Mouse (Mus musculus) neural tube, embryonic 13.5 days (tissue): Measurements from ENCODE around the gene Trex1. TPM values are rescaled to one million over a fixed set of nuclear protein-coding genes. Genes with fewer than 3 reads are reported as not detected.

Source experiments
- ATAC-seq: fragments of 200-750 bp; cut with Nextera tagmentation; 2 replicates; pipeline ENCODE4 v1.8.0; 2017; ENCODE audit warnings: low read depth, mild to moderate bottlenecking, moderate TSS enrichment, moderate library complexity
- H3K27ac ChIP-seq: fragments of 300-500 bp; sonication (generic); replicated peaks from 2 replicates; pipeline ENCODE4 v1.5.1; 2015; ENCODE audit warnings: moderate library complexity, mild to moderate bottlenecking, inconsistent platforms
- H3K27me3 ChIP-seq: fragments of 300-500 bp; sonication (generic); 2 replicates; pipeline ENCODE4 v1.6.1; 2015; ENCODE audit warnings: mild to moderate bottlenecking, inconsistent platforms
- H3K36me3 ChIP-seq: fragments of 300-500 bp; sonication (generic); 2 replicates; pipeline ENCODE4 v1.6.1; 2015; ENCODE audit warnings: mild to moderate bottlenecking, inconsistent platforms
- H3K4me1 ChIP-seq: fragments of 300-500 bp; sonication (generic); replicated peaks from 2 replicates; pipeline ENCODE4 v1.6.1; 2015; ENCODE audit warnings: inconsistent platforms
- H3K4me2 ChIP-seq: fragments of 300-500 bp; sonication (generic); 2 replicates; pipeline ENCODE4 v1.6.1; 2015; ENCODE audit warnings: inconsistent platforms, mild to moderate bottlenecking, moderate library complexity
- H3K4me3 ChIP-seq: fragments of 300-500 bp; sonication (generic); 2 replicates; pipeline ENCODE4 v1.5.1; 2015; ENCODE audit warnings: mild to moderate bottlenecking, inconsistent platforms
- H3K9ac ChIP-seq: fragments of 300-500 bp; sonication (generic); 2 replicates; pipeline ENCODE4 v1.6.1; 2015; ENCODE audit warnings: moderate library complexity, mild to moderate bottlenecking, inconsistent platforms
- H3K9me3 ChIP-seq: fragments of 300-500 bp; sonication (generic); 2 replicates; pipeline ENCODE4 v1.6.1; 2016; ENCODE audit warnings: inconsistent platforms
- WGBS: fragments of 180-500 bp; shearing (Covaris S2); methylation state at CpG from one replicate; pipeline ENCODE4 v1.1.7; 2015; 5-methylcytosine and 5-hydroxymethylcytosine counted together
- polyA plus RNA-seq: library from polyadenylated mRNA; unstranded; fragments of >200 nt; fragmentation: Nextera tagmentation; extraction: Ambion mirVana; gene quantifications from 2 replicates; pipeline ENCODE4 v1.2.1, GENCODE M21; 2015

The Trex1 gene
- polyA plus RNA-seq, 1 experiment from 2014 or later: 12.4 TPM

DNA sequence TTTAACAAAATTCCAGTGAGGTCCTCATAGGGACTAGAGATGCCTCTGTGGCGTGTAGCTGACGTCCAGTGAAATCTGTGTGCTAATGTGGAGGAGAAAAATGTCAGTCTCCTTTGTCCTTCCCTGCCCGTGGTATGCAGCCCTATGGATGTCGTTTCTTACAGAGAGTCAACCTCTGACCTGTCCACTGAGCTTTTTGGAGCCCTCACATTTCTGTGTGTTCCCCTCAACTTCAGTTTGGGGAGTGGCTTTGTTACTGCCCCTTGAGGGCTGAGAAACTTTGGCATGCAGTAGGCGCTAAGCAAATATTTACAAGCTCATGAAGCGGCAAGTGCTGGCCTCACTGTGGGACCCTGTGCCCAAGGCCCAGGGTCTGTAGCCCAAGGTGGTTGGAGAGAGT lies 37.8 kb upstream of the Trex1 start:
- Histone ChIP-seq H3K36me3 (peaks cover 32% of the 10 kb centered on the region), H3K4me2 (peak overlapping the region; percentile 97), H3K9ac (peak overlapping the region; percentile 95), H3K9me3 (no peaks in the 10 kb centered on the region), H3K4me1 (peaks cover 70% of the 10 kb centered on the region), H3K27me3 (no peaks in the 10 kb centered on the region), H3K4me3 (peak overlapping the region; percentile 63), H3K27ac (peak overlapping the region; percentile 100)
- WGBS: 16% methylated on average over 6 of the region's 6 CpGs
- ATAC-seq: no peak

DNA sequence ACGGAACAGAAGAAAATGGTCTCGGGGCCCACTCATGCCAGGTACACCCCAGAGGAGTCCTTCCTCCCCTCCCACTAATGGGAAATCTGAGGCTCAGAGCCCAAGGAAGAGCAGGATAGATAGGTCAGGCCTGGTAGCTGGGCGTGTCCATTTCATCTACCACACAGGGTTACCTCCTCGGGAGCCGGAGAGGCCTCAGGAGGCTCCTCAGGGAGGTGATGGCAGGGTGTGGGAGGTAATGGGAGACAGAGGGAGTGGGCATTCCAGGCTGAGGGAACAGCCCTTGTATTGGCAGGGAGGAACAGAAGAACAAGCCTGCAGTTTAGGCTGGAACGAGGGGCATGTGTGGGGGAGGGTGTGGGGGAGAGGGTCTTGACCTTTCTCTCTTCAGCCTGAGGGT lies 37.3 kb upstream of the Trex1 start:
- H3K9ac ChIP-seq: peak overlapping the region; percentile 95
- no peak for ATAC-seq

GRCm38 (mm10) chr9:109096251-109096661 lies 36.7 kb upstream of the Trex1 start:
- Histone ChIP-seq H3K4me2 (peak overlapping the region; percentile 97), H3K4me3 (peak overlapping the region; percentile 63), H3K27ac (peak overlapping the region; percentile 100), H3K9me3 (no peaks in the 10 kb centered on the region), H3K4me1 (peaks cover 62% of the 10 kb centered on the region), H3K36me3 (peaks cover 33% of the 10 kb centered on the region), H3K27me3 (no peaks in the 10 kb centered on the region), H3K9ac (peak overlapping the region; percentile 95)
- WGBS: 5% methylated on average over 9 of the region's 9 CpGs
- ATAC-seq: no peak

More for the DNA sequence above, 37.3 kb upstream of the Trex1 start:
- Histone ChIP-seq H3K27me3 (no peaks in the 10 kb centered on the region), H3K36me3 (peaks cover 31% of the 10 kb centered on the region), H3K27ac (peak overlapping the region; percentile 100), H3K4me1 (peaks cover 66% of the 10 kb centered on the region), H3K4me3 (peak overlapping the region; percentile 63), H3K4me2 (peak overlapping the region; percentile 97), H3K9me3 (no peaks in the 10 kb centered on the region)
- WGBS: 12% methylated on average over 6 of the region's 6 CpGs

DNA sequence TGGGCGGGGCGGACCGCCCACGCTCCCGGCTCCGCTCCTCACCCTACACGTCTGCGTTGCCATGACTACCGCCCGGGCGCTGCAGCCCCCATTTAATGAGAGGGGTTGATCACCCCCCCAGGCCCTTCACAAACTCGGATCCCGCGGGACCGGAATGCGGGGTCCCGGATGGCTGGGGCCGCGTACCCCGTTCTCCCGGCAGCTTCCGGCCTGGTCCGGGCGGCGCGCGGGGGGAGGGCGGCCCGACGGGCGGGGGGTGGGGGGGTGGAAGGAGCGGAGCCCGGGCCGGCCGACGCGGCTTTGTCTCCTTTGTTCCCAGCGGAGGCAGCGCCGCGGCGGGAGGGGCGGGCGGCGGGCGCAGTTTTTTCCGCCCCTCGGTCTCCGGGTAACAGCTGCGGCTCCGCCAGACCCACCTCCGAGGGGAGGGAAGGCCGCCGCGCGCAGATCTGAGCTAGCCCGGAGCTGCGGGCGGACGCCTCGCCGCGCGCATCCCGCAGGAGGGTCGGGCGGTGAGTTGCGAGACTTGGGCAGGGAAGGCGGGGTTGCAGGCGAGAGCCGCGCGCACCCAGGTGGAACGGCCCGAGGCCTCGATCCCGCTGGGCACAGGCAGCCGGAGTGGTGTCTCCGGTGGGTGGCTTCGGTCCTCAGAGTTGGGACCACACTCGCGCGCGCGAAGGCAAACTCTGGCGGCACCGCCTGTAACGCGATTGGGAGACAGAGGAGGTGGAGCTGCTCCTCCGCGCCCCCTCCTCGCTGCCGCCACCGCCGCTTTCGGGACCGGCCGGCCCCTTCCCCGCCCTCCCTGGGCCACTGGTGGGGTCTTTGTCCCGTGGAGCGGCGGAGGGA lies 35.8 kb upstream of the Trex1 start, which contains the start of gene Plxnb1:
TSS of gene Plxnb1 (plus strand) at position 253 of the 846 bp plus-strand sequence.
- Histone ChIP-seq H3K4me3 (peak within 1 kb of the TSS; percentile 63), H3K27ac (peak within 1 kb of the TSS; percentile 100), H3K36me3 (peaks cover 34% of the 10 kb centered on the region), H3K9me3 (no peaks in the 10 kb centered on the region), H3K9ac (peak within 1 kb of the TSS; percentile 95), H3K27me3 (no peaks in the 10 kb centered on the region), H3K4me2 (peak within 1 kb of the TSS; percentile 97), H3K4me1 (peaks cover 54% of the 10 kb centered on the region)
- under 1% methylated on average over 98 of the region's 102 CpGs for WGBS
- peak; percentile 69 for ATAC-seq

DNA sequence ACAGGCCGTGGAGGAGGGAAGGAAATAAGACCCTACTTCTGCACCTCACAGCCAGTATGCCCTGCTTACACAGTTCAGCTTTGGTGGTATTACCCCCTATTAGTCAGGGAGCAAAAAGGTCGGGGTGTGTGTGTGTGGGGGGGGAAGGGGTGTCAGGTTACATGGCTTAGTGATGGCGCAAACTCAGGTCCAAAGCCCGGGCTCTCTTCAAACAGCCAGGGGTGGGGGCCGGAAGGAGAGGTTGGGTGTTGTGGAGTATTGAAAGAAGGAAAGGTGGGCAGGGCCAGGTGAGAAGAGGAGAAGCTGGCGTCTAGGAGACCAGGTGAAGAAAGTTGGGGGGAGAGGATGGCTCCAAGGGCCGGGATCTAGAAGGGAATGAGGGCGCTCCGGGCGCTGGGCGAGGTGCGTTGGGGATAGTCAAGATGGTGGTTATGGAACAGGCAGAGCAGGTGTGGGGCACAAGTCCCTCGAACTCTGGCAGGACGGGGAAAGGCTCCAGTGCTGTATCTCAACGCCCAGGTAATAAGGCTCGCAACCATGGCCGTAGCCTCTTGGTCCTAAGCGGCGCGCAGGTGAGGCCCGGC lies 35.1 kb upstream of the Trex1 start:
- ATAC-seq: no peak; the same call in 1 of the 2 replicates
- Histone ChIP-seq H3K27ac (peak overlapping the region; percentile 100), H3K36me3 (peaks cover 34% of the 10 kb centered on the region), H3K9me3 (no peaks in the 10 kb centered on the region), H3K4me3 (peak overlapping the region; percentile 63), H3K4me1 (peaks cover 47% of the 10 kb centered on the region), H3K4me2 (peak overlapping the region; percentile 97), H3K9ac (peak overlapping the region; percentile 95), H3K27me3 (no peaks in the 10 kb centered on the region)
- WGBS: 1% methylated on average over 21 of the region's 21 CpGs

DNA sequence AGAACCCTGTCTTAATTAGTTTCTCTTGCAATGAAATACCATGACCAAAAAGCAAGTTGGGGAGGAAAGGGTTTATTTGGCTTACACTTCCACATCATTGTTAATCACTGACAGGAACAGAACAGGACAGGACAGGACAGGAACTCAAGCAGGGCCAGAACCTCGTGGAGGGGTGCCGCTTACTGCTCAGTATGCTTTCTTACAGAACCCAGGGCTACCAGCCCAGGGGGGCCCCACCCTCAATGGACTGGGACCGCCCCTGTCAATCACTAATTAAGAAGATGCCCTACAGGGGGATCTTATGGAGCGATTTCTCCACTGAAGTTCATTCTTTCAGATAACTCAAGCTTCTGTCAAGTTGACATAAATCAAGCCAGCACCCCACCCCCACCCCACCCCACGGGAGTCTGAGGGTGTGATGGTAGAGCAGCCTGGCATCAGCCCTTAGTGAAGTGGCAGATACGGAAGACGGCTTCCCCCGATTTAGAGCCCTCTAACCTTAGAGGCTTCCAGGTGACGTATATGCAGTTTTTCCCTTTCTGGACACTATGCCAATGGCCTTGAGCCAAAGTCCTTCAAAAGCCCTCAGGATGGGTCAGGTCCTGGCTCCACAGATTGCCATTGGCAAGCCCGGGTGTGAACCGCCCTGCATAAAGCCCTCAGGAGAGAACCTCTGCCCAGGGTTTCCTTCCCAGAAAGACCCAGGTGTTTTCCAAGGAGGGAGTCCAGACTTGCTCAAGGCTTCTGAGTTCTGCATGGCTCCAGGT lies 34.4 kb upstream of the Trex1 start:
- WGBS: 13% methylated on average over 11 of the region's 11 CpGs

DNA sequence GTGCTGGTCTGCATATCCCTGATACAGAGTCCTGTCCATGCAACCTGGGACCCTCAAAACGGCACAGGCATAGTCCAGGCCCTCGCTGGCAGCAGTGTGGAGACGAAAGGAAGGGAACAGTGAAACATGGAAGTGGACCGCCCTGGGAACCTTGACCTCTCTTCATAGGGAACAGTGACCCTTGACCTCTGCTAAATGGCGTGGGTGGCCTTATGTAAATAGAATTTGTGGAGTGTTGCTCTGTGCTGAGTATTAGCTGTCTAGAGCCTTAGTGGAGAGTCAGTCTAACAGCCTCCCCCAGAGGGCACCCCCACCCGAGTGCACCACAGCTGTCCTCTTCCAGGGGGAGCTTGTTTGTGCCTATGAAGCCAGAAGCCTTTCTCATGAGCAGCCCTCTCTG lies 33.3 kb upstream of the Trex1 start:
- Histone ChIP-seq H3K36me3 (peaks cover 35% of the 10 kb centered on the region), H3K4me3 (no peak overlapping the region), H3K9ac (no peak overlapping the region), H3K27me3 (no peaks in the 10 kb centered on the region), H3K9me3 (no peaks in the 10 kb centered on the region), H3K27ac (peak overlapping the region; percentile 28; the same call in 1 of the 2 replicates), H3K4me2 (no peak overlapping the region), H3K4me1 (peaks cover 34% of the 10 kb centered on the region)
- 46% methylated on average over 6 of the region's 6 CpGs for WGBS
- ATAC-seq: no peak

More for the DNA sequence above, 34.4 kb upstream of the Trex1 start:
- peak overlapping the region; percentile 95 for H3K9ac ChIP-seq
- H3K4me3 ChIP-seq: peak overlapping the region; percentile 63
- peaks cover 35% of the 10 kb centered on the region for H3K36me3 ChIP-seq
- peak overlapping the region; percentile 97 for H3K4me2 ChIP-seq
- peaks cover 40% of the 10 kb centered on the region for H3K4me1 ChIP-seq
- no peak for ATAC-seq
- H3K27ac ChIP-seq: peak overlapping the region; percentile 100
- no peaks in the 10 kb centered on the region for H3K27me3 ChIP-seq
- no peaks in the 10 kb centered on the region for H3K9me3 ChIP-seq

DNA sequence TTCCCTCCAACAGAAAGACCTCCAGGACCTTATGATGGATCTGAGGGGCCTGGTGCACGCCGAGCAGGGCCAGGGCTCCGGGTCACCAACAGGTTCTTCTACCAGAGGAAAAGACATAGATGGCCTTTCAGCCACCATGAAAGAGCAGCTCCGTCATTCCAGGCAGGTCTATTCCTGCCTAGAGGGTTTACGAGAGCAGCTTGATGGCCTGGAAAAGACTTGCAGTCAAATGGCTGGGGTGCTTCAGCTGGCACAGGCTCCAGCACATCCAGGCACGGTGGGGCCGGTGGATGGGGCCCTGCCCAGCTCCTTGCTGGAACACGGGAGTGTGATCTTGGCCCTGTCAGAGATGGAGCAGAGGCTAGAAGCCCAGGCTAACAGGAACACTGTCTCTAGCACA lies 32.3 kb upstream of the Trex1 start:
- no peak overlapping the region for H3K9ac ChIP-seq
- H3K27ac ChIP-seq: no peak overlapping the region
- no peak overlapping the region for H3K4me3 ChIP-seq
- WGBS: 90% methylated on average over 8 of the region's 8 CpGs
- H3K4me1 ChIP-seq: peaks cover 29% of the 10 kb centered on the region
- no peaks in the 10 kb centered on the region for H3K9me3 ChIP-seq
- H3K36me3 ChIP-seq: peaks cover 35% of the 10 kb centered on the region
- no peak for ATAC-seq
- no peaks in the 10 kb centered on the region for H3K27me3 ChIP-seq
- no peak overlapping the region for H3K4me2 ChIP-seq

GRCm38 (mm10) chr9:109090446-109090845 lies 30.9 kb upstream of the Trex1 start:
- no peaks in the 10 kb centered on the region for H3K9me3 ChIP-seq
- H3K9ac ChIP-seq: no peak overlapping the region
- no peak overlapping the region for H3K27ac ChIP-seq
- no peak for ATAC-seq
- H3K4me3 ChIP-seq: no peak overlapping the region
- peaks cover 23% of the 10 kb centered on the region for H3K4me1 ChIP-seq
- peaks cover 35% of the 10 kb centered on the region for H3K36me3 ChIP-seq
- 66% methylated on average over 15 of the region's 15 CpGs for WGBS
- H3K4me2 ChIP-seq: no peak overlapping the region
- H3K27me3 ChIP-seq: no peaks in the 10 kb centered on the region

DNA sequence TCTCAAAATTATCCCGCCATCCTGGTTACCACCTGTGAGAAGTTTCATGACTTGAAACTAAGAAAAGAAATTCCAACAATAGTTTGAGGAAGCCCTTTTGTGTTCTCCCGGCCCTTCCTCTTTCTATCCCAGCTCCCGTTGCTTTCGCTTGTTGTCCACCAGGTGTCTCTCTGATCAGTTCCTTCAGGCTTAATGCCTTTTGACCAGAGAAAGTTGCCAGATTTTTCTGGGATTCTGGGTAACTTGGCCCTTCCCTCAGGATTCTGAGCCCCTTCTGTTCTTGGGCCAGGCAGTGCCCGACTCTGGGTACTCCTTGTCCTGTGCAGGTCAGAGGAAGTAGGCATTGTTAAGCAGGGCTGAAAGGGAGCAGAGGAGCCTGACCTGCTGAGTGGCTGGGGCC lies 28.5 kb upstream of the Trex1 start:
- peaks cover 35% of the 10 kb centered on the region for H3K36me3 ChIP-seq
- H3K9me3 ChIP-seq: no peaks in the 10 kb centered on the region
- no peak for ATAC-seq
- no peak overlapping the region for H3K27ac ChIP-seq
- H3K4me3 ChIP-seq: no peak overlapping the region
- 13% methylated on average over 5 of the region's 5 CpGs for WGBS
- H3K4me1 ChIP-seq: peaks cover 18% of the 10 kb centered on the region
- no peaks in the 10 kb centered on the region for H3K27me3 ChIP-seq
- H3K9ac ChIP-seq: peak overlapping the region; percentile 38; the same call in 1 of the 2 replicates
- H3K4me2 ChIP-seq: no peak overlapping the region

- no peaks in the 10 kb centered on the region for H3K9me3 ChIP-seq
- H3K9ac ChIP-seq: no peak overlapping the region
- peaks cover 39% of the 10 kb centered on the region for H3K4me1 ChIP-seq
- no peak overlapping the region for H3K27ac ChIP-seq
- H3K4me3 ChIP-seq: no peak overlapping the region
- H3K36me3 ChIP-seq: peaks cover 19% of the 10 kb centered on the region
- H3K4me2 ChIP-seq: no peak overlapping the region
- 12% methylated on average over 2 of the region's 2 CpGs for WGBS
- ATAC-seq: no peak
- H3K27me3 ChIP-seq: no peaks in the 10 kb centered on the region
These were observed 25.4 kb upstream of the Trex1 start for GRCm38 (mm10) chr9:109084922-109085321.
